Mouse (Mus musculus): ENCODE measurements around the gene Vmn2r22. TPM values are rescaled to one million over a fixed set of nuclear protein-coding genes. Genes with fewer than 3 reads are reported as not detected.
"Not testable (repeated sequence)": the region's sequence is repeated elsewhere in the genome, so short reads cannot be mapped to it uniquely, and the experiment has no call there.

Vmn2r22 gene
- total RNA-seq (2021), result not detected
- long read RNA-seq, result 0 reads

DNA sequence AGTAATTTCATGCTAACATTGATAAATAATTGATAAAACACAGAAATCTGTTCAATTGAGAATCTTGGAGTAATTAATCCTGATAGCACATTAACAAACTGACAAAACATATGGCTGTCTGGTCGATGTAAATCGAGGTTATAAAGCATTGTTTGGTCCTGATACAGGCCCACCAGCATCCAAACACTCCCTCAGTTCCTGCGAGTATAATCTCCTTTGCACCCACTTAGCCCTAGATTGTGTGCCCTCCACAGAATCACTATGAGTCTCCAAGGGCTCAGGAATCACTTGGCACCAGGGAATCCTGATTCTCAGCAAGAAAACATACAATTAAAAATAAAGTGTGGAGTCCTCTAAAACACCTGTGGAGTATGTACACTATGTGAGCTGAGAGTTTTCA is at the start of gene Vmn2r22:
TSS of gene Vmn2r22 (minus strand) at position 101 of the 400 bp plus-strand sequence.
- DNase-seq (ENCODE audit: low spot score in 2 of 2), result not testable (repeated sequence)

DNA sequence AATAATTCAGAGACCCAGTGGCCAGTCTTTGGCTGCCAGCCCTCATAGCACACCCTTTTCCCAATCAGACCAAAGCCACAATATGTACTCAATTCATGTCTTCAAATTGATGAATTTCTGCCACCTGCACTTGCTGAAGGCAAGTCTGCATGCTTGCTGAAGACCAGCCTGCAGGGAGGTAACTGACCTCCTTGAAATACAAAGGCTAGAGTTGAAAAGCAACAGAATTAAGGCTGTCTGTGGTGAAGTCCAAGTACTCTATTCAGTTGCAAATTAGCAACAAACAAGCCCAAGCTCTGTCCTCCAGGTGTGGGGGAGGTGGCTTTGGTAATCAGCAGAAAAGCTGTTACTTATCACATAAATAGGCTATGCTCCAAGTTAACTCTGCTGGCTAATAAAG is 46.7 kb upstream of the Vmn2r22 start:
- DNase-seq (ENCODE audit: low spot score in 2 of 2), result no peak

DNA sequence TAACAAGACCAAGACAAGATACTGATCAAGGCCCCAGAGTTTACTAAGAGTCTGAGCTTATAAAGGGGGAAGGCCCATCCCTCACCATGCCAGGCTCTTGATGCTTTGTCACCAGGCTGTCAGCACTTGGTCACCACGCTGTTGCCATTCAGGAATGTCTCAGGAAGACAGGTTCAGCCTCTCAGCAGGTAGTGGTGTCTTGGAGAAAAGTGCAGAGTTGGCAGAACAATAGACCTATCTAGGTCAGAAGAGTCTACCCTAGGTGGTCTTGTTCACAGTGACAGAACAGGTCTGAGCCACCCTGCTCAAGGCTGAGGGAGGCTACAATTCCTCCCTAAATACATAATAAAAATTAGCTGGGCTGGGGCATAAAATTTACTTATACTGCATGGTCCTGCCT is 46.1 kb upstream of the Vmn2r22 start:
- DNase-seq (ENCODE audit: low spot score in 2 of 2), result not testable (repeated sequence)

DNA sequence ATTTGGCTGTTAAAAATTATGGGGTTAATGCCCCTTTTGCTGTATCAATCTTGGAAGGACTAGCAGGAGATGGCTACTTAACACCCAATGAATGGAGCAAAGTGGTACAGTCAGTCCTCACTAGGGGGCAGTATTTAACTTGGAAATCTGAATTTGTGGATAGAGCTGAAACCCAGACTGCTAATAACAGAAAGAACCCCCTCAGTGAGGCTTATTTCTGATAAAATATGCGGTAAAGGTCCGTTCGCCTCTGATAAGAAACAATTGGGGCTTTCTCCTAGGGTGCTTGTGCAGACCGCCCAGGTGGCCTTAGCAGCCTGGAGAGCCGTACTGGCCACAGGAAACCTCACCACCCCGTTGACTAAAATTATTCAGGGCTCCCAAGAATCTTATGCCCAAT is 6.5 kb upstream of the Vmn2r22 start:
- DNase-seq (ENCODE audit: low spot score in 2 of 2), result peak; percentile 3 to 21

DNA sequence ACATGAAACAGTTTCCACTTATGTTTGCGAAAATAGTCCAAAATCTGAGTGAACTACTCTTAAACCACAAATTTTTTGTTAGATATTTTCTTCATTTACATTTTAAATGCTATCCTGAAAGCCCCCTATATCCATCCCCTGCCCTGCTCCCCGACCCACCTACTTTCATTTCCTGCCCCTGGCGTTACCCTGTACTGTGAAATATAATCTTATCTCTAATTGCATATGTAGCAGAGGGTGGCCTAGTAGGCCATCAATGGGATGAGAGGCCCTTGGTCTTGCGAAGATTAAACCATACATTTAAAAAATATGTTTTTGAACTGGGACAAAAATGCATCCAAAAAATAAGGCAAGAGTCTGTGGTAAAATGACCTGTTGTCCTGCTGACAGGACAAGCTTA is 11.1 kb downstream of the Vmn2r22 start:
- not testable (repeated sequence) for DNase-seq (ENCODE audit: low spot score in 2 of 2)

DNA sequence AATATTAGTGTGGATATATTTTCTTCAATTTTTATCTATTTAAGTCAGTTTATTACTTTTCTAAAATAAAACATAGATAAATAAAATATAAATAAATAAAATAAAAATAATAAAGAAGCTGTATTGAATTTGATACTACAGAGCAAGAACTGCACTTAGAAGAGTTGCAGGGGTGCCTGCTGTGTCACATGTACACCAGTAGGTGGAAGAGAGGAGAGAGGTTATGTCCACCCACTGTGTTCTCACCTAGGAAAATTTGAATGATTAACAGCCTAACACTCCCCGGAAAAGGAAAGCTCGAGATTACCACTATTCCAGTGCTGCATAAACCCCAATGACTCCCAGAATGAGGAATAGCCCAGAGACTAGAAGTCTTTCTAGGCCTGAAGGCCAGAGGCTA is 26.7 kb downstream of the Vmn2r22 start:
- DNase-seq (ENCODE audit: low spot score in 2 of 2), result not testable (repeated sequence)

DNA sequence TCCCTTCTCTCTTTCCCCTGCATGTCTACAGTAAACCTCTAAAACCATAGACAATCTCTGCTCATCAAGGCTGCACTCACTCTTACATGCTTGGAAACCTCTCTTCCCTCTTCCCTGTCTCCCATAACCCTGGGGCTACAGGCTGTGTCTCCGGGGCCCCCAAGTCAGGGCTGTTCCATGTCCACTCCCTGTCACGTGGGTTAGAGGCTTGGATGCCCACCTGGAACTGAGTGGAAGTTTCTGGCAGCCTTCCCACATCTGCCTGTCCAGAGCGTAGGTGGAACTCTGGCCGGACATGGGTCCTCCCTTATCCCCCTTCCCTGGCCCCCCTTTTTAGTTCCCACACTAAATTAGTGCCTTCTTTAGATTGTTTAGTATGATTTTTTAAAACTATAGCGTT is 62.2 kb downstream of the Vmn2r22 start:
- not testable (repeated sequence) for DNase-seq (ENCODE audit: low spot score in 2 of 2)

DNA sequence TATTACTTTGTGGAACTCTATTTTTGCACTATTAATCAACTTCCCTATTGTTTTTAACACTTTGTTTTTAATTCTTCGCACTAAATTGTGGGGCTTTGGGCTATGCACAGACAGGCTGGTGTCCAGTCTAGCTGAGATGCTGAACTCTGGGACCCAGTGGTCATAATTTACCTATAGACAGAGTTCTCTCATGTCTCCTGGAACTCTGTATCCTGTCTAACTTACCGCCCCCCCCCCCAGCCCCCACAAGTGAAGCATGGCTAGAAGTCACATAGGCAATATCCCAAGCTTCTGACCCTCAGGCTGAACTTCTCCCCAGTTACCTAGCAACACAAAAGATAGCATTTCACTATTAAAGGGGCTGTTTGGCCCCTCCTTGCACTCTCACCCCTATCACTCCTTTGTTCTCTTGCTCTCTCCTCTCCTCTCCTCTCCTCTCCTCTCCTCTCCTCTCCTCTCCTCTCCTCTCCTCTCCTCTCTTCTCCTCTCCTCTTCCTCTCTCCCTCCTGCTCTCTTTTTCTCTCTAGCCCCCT is 62.7 kb downstream of the Vmn2r22 start:
- not testable (repeated sequence) for DNase-seq (ENCODE audit: low spot score in 2 of 2)

DNA sequence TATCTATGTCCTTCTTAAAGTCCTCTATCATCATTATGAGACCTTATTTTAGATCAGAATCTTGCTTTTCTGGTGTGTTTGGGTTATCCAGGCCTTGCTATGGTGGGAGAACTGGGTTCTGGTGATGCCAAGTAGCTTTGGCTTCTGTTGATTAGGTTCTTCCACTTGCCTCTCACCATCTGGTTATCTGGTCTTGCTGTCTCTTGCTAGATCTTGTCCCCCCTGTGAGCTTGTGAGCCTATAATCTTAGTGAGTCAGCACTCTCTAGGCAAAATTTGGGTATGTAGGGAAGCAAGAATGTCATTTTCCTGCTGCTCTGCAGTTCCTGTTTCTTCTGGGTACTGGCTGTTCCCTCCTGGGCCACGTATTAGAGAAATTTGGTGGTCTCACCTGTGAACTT is 66.5 kb downstream of the Vmn2r22 start:
- DNase-seq (ENCODE audit: low spot score in 2 of 2), result not testable (repeated sequence)

DNA sequence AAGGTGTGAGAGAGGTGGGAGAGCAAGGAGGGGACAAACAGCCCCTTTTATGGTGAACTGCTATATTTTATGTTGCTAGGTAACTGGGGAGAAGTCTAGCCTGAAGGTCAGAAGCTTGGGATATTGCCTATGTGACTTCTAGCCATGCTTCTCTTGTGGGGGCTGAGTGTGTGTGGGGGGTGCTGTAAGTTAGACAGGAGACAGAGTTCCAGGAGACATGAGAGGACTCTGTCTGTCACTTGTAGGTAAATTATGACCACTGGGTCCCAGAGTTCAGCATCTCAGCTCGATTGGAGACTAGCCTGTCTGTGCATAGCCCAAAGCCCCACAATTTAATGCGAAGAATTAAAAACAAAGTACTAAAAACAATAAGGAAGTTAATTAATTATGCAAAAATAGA is 75.8 kb downstream of the Vmn2r22 start:
- DNase-seq (ENCODE audit: low spot score in 2 of 2), result not testable (repeated sequence)

Other genes with a start within 250 kb of the Vmn2r22 start
- not detected for gene Vmn2r20, start 232.6 kb downstream of the Vmn2r22 start, total RNA-seq (2021)
- not detected for gene Vmn2r21, start 117.3 kb downstream of the Vmn2r22 start, total RNA-seq (2021)
- not detected for gene Vmn2r23, start 51.9 kb upstream of the Vmn2r22 start, total RNA-seq (2021)
- not detected for gene Vmn2r24, start 128.2 kb upstream of the Vmn2r22 start, total RNA-seq (2021)
- gene Vmn2r25, start 202.7 kb upstream of the Vmn2r22 start, total RNA-seq (2021), result not detected

Measured in layer of hippocampus, postnatal 10 days (tissue).